Mouse (Mus musculus) layer of hippocampus, postnatal 14 days (tissue): Measurements from ENCODE around the gene Lrrfip2. TPM values are rescaled to one million over a fixed set of nuclear protein-coding genes. Genes with fewer than 3 reads are reported as not detected.

Experiments used
- DNase-seq, 2 experiments: peaks; one replicate each; pipeline ENCODE4 v3.0.0; 2021 to 2022; ENCODE audit warnings: low spot score in 2 of 2, mixed read lengths in 1 of 2
- total RNA-seq, 2 experiments: library from RNA; stranded (reverse); gene quantifications; 2 replicates each; pipeline ENCODE4 v1.2.3; 2021

Gene Lrrfip2
- total RNA-seq, 2 experiments from 2014 or later = 26.3 to 29.0 TPM

GRCm38 (mm10) chr9:111272996-111273785 lies 155.8 kb downstream of the Lrrfip2 start:
- no peak for DNase-seq

DNA sequence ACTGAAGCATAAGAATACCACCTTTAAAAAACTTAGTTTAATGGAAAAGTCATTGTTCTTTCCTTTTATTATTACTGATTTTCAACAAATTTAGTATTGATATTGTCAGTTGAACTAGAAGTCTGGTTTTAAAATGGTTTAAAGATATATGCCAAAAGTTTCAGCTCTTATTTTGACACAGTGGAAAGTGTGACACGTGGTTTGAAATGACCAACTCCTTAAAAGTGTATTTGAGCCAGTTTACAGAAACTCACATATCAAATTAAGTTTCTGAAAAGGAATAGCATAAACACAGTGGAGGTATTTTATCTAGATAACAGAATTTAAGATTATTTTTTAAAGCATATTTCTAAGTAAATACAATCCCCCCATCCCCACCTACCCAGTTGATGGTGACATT lies 156.6 kb downstream of the Lrrfip2 start:
- DNase-seq = no peak

DNA sequence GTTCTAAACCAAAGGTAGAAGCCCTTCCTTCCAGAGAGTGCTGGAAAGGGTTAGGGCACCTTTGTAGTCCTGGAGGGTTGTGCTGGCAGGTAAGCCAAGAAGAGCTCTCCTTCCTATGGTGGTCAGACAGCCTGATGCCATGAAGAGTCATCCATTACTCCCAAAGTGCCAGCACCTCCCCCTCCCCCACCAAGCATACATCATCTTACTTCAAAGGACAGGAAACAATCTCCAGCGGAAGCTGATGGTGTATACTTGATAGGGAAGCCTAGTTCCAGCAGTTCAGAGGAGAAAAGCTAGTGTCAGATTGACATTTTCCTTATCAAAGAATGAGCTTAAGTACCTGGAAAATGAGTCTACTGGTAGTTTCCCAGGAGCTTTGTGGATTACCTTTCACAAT lies 157.8 kb downstream of the Lrrfip2 start:
- no peak for DNase-seq

Other genes starting within 250 kb of the Lrrfip2 start
- gene Als2cl, start 237.7 kb upstream of the Lrrfip2 start, total RNA-seq = 10 to 100 TPM; 11.6 to 13.1 TPM
- 1 to 10 TPM; 1.8 to 2.0 TPM for gene Tmie, start 237.5 kb upstream of the Lrrfip2 start, total RNA-seq
- gene Fam240a, start 200.7 kb upstream of the Lrrfip2 start, total RNA-seq = not detected
- under 1 TPM; 0.37 to 0.57 TPM for gene Tdgf1, start 171.4 kb upstream of the Lrrfip2 start, total RNA-seq
- 1 to 10 TPM; 2.0 to 2.6 TPM for gene Lrrc2, start 166.0 kb upstream of the Lrrfip2 start, total RNA-seq
- under 1 TPM; 0.19 to 0.65 TPM for gene Rtp3, start 127.0 kb upstream of the Lrrfip2 start, total RNA-seq
- gene Ltf, start 98.3 kb upstream of the Lrrfip2 start, total RNA-seq = under 1 TPM; 0.32 to 0.74 TPM
- 1 to 10 TPM in 1 of 2 experiments, under 1 TPM in 1; 0.92 to 1.8 TPM for gene Ccrl2, start 60.1 kb upstream of the Lrrfip2 start, total RNA-seq
- gene Mlh1, start 154.2 kb downstream of the Lrrfip2 start, total RNA-seq = 10 to 100 TPM; 19.3 to 21.9 TPM
- gene Epm2aip1, start 154.3 kb downstream of the Lrrfip2 start, total RNA-seq = 10 to 100 TPM; 78.4 to 80.7 TPM
- 100 to 1,000 TPM; 112 to 139 TPM for gene Trank1, start 194.1 kb downstream of the Lrrfip2 start, total RNA-seq